Mouse (Mus musculus): Measurements from ENCODE around the gene Tnni3k.

GRCm38 (mm10) chr3:154879515-154879914, 175.7 kb downstream of the Tnni3k start:
- TF ChIP-seq CTCF (IDR thresholded peaks at IDR 0.05; ENCODE audit: borderline replicate concordance, extremely low read depth, insufficient read depth, insufficient read length) (no peak), POLR2A (IDR thresholded peaks at IDR 0.05; ENCODE audit: borderline replicate concordance, extremely low read depth, insufficient read depth, insufficient read length, poor library complexity, severe bottlenecking) (no peak)

Data from brain, embryonic 14.5 days (tissue).